Mouse (Mus musculus) heart, postnatal 10 days (tissue): ENCODE data around the gene Ubl3. TPM values are rescaled to one million over a fixed set of nuclear protein-coding genes. Genes with fewer than 3 reads are reported as not detected.

Experiments used
- DNase-seq, 2 experiments: peaks; one replicate each; pipeline ENCODE4 v3.0.0; 2021
- intact Hi-C: fragments of 180-260 bp; cut with DNase I; formaldehyde crosslinking; loops from one replicate; pipeline ENCODE4 v1.15.1; 2025
- total RNA-seq, 2 experiments: library from RNA; stranded (reverse); gene quantifications; 2 replicates each; pipeline ENCODE4 v1.2.3; 2021

The Ubl3 gene
- total RNA-seq, 2 experiments from 2014 or later = 80.1 to 96.8 TPM

DNA sequence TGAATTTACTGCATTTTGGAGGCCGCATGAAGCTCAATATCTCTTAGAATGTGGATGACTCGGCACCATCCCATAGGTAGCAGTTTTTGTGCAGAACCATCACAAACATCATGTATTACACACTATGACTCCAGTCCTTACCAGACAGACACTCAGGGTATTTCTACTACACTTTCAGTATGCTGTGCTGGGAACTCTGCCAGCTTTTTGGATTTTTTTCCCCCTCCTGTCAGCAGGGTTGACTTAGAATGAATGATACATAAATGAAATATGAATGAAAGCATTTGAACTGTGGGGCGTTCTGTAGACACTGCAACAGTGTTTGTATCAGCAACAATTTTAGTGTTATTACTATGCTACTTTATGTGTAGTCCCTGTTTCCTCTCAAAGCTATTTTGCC, 17.9 kb downstream of the Ubl3 start:
- intact Hi-C loops = no loop called here
- DNase-seq = peak; percentile 63 to 67

GRCm38 (mm10) chr5:148533924-148534323, 18.7 kb downstream of the Ubl3 start:
- intact Hi-C loops = no loop called here
- no peak for DNase-seq

GRCm38 (mm10) chr5:148532201-148532600, 20.4 kb downstream of the Ubl3 start:
- intact Hi-C loops = no loop called here
- DNase-seq = no peak

DNA sequence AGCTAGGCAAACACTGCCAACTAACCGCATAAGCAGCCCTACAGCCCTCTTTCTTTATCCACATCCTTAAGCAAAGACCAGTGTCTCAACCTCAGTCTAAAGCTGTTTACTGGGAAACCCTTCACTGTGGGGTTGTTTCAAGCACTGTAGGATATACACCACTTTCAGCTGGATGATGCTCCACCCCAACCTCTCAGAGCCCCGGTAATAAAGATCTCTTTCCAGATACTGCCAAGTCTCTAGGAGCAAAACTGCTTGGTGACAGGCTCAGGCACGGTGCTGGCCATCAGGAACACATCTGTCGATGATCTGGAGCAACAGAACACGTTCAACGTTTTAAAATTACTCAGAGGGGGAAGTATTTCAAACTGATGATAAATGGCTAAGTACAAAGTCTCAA, 25.0 kb downstream of the Ubl3 start:
- intact Hi-C loops = no loop called here
- no peak for DNase-seq

DNA sequence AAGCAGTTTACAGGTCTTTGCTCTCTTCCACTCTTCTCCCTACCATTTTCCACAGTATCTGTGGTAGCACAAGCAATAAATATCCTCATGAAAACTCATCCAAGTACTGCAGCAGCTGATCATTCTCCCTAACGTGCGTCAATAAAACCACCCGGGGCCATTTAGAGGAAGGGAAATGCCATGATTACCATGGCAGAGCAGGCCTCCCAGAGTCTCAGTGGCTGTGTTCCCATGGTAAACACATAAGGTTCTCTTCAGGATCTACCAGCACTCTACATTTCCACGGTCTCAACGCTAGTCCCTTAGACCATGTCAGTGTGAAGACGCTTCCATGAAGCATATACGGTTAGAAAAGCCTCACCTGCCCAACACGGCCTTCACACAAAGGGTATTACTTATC, 26.0 kb downstream of the Ubl3 start:
- no peak for DNase-seq
- intact Hi-C loops = no loop called here

DNA sequence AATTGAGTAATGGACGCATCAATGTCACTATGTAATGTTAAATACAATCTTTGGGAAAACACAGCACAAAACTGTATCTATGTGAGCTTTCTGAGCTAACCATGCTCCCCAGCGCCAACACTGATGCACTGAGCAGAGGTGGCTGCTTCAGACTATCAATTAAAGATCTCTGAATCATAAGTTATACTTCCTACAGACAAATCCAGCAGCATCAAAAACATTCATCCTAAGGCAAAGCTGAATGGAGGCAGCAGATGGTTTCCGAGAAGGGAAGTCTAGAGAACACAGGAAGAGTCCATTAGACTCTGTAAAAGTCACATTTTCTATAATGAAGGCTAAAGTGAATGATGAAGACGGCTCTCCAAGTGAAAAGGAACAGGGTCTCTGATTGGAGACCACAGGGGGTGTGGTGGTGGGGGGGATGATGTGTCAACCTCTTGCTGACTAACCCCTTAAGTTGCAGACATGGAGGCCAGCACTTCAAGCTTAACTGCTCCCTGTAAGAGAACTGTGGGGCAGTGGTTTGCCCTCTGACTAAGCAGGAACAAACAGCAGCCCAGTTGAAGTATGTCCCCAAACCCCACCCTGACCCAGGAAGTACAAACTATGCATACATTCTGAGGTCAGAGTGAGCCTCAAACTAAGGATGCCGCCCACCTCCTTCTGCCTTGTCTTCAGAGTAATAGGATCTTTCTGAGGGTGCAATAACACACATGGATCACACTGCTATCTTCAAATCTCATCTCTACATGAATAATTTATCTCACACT, 29.2 kb downstream of the Ubl3 start:
- no peak for DNase-seq
- intact Hi-C loops = no loop called here

- DNase-seq = no peak
- intact Hi-C loops = no loop called here
These were observed 30.2 kb downstream of the Ubl3 start for GRCm38 (mm10) chr5:148522378-148522777.

DNA sequence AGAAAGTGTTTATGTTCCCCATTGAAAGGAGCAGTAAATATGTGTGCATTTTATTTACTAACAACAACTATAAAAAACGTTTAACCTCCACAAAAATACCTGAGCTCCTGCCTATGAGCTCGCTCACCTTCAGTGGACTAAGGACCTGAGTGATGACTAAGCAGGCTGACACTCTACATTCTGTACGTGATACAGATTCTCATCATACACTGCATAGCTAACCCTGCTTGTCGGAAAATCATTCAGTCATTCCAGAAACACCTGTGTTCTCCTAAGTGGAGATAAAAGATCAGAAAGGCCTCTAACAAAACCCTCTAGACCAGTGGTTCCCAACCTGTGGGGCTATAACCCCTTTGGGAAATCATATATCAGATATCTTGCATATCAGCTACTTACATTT, 35.1 kb downstream of the Ubl3 start:
- intact Hi-C loops = no loop called here
- no peak for DNase-seq

- DNase-seq = no peak
- intact Hi-C loops = no loop called here
These were observed 40.4 kb downstream of the Ubl3 start for GRCm38 (mm10) chr5:148512042-148512640.

DNA sequence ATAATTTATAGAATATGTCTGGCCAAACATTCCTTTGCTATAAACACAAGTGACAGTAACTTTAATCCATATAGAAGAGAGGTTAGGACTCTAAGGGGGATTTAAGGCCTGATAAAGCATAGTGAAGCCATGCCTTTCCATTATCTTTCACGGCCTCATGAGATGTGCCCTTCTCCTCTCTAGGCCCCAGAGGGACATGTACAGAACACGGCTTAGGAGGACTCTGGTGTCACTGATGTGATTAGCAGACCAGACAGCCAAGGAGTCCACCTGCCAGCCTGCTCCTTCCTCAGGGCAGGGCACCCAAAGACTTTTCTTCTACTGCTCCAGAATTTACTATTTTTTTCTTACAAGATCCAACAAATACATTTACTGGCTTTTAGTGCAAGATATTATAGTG, 42.3 kb downstream of the Ubl3 start:
- DNase-seq = no peak
- intact Hi-C loops = no loop called here

DNA sequence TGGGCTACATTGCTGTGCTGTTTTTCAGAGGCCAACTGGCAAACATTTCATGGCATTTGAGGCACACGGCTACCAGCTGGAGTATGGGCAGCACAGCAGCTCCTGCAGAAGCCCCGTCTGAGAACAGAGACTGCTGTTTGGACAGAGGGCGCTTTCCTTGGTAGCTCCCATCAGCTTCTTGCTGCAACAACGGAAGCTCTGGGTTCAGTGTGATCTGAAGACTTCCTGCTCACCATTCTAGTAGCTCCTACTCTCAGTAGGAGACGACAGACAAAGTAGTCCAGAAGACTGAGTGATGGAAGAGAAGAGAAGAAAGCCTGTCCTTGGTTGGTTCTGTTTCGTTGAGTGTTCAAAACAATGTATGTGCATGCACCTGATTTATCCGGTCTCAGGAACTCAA, 42.9 kb downstream of the Ubl3 start:
- no peak for DNase-seq
- intact Hi-C loops = no loop called here

- no peak for DNase-seq
- intact Hi-C loops = no loop called here
These were observed 43.5 kb downstream of the Ubl3 start for GRCm38 (mm10) chr5:148508901-148509604.

- no peak for DNase-seq
- intact Hi-C loops = no loop called here
These were observed 47.2 kb downstream of the Ubl3 start for GRCm38 (mm10) chr5:148505381-148505780.

DNA sequence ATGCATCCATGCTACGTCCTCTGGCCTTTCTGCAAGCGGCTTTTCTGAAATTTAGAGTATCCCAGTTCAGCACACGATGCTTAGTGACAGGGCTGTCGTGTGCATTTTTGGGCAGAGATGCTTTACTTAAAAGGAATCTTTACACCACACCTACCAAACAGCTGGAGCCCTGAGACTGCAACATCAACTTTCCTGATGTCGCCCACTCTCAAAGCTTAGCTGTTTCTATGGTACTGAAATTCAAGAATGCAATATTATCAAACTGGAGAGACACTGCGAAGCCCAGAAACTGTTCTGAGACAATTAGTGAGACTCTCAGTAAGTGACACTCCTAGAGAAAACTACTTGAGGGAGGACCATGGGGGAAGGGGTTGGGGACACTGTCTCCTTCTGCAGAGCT, 50.4 kb downstream of the Ubl3 start:
- intact Hi-C loops = no loop called here
- DNase-seq = no peak

GRCm38 (mm10) chr5:148501228-148501957, 51.2 kb downstream of the Ubl3 start:
- intact Hi-C loops = no loop called here
- no peak for DNase-seq

DNA sequence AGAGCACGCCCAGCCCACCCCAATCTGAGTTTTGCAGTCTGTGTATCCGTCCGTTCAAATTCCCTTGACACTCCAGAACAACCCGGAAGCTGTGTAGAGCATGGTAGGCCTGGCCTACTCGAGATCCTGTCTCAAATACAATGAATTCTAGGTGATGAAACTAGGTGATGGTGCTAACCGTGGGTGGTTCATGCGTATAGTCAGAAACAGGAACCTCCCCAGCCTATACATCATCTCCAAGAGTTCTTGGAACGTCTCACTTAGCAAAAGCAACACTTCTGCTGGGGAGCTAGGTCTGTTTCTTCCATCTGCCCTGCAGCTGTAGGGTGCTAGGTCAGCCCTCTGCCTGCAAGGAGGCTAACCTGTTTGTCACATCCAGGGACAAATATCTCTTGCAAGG, 52.1 kb downstream of the Ubl3 start:
- intact Hi-C loops = no loop called here
- no peak for DNase-seq

GRCm38 (mm10) chr5:148499616-148500015, 53.0 kb downstream of the Ubl3 start:
- DNase-seq = no peak
- intact Hi-C loops = no loop called here

GRCm38 (mm10) chr5:148495991-148496390, 56.6 kb downstream of the Ubl3 start:
- no peak for DNase-seq
- intact Hi-C loops = no loop called here

DNA sequence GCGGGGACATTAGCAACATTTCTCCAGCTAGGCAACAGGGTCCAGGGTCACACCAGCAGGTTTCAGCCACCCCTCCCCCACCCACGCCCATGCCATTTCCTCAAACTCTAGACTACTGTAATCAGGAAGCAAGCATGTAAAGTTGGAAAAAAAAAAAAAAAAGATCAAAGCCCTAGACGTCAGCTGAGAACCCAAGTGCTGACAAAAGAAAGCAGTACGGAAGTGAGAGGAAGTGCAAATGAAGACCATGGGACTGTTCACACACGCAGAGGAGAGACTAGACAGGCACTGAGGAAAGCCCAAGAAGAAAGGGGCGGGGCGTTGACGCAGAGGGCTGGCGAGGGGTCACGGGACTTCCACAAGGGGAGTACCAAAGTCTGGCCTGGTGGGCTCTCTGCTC, 57.4 kb downstream of the Ubl3 start:
- DNase-seq = no peak
- intact Hi-C loops = no loop called here

GRCm38 (mm10) chr5:148494249-148494648, 58.3 kb downstream of the Ubl3 start:
- intact Hi-C loops = no loop called here

GRCm38 (mm10) chr5:148493025-148493424, 59.6 kb downstream of the Ubl3 start:
- intact Hi-C loops = no loop called here
- no peak for DNase-seq

More at GRCm38 (mm10) chr5:148494249-148494648, 58.3 kb downstream of the Ubl3 start:
- DNase-seq = no peak
